Mouse (Mus musculus): ENCODE data around the gene Ttc28. TPM values are rescaled to one million over a fixed set of nuclear protein-coding genes. Genes with fewer than 3 reads are reported as not detected.

Gene Ttc28
- polyA plus RNA-seq, 1 experiment: 3.4 TPM

GRCm38 (mm10) chr5:111233022-111233709 is 353.6 kb downstream of the Ttc28 start:
- no peaks in the 10 kb centered on the region for H3K36me3 ChIP-seq (ENCODE audit: control insufficient read depth, insufficient read depth)
- H3ac ChIP-seq (ENCODE audit: control insufficient read depth, insufficient read length, low read depth): no peak overlapping the region
- no peaks in the 10 kb centered on the region for H3K79me2 ChIP-seq (ENCODE audit: control insufficient read depth, insufficient read depth)
- no peaks in the 10 kb centered on the region for H3K27me3 ChIP-seq (ENCODE audit: control insufficient read depth, insufficient read depth, insufficient read length)
- no peaks in the 10 kb centered on the region for H3K79me3 ChIP-seq (ENCODE audit: low read depth)
- no peak for TF ChIP-seq MYOD1 (IDR thresholded peaks at IDR 0.05; ENCODE audit: control insufficient read depth, insufficient read length, low read depth)
- no peak for TF ChIP-seq USF1 (IDR thresholded peaks at IDR 0.05; ENCODE audit: low read depth)
- TF ChIP-seq FOSL1 (IDR thresholded peaks at IDR 0.05; ENCODE audit: insufficient read depth, low read length, poor library complexity, severe bottlenecking): no peak
- TF ChIP-seq MYOG (IDR thresholded peaks at IDR 0.05; ENCODE audit: control insufficient read depth, extremely low read depth, insufficient read length): no peak
- no peak for TF ChIP-seq CEBPB (IDR thresholded peaks at IDR 0.05; ENCODE audit: low read depth)
- no peak for TF ChIP-seq CTCF (IDR thresholded peaks at IDR 0.05; ENCODE audit: control insufficient read depth, insufficient read depth, insufficient read length)
- no peak for TF ChIP-seq MAX (IDR thresholded peaks at IDR 0.05)
- no peak overlapping the region for H3K4me3 ChIP-seq (ENCODE audit: insufficient read depth, poor library complexity, severe bottlenecking)

GRCm38 (mm10) chr5:111235131-111235530 is 355.5 kb downstream of the Ttc28 start:
- no peaks in the 10 kb centered on the region for H3K36me3 ChIP-seq (ENCODE audit: control insufficient read depth, insufficient read depth)
- H3K79me3 ChIP-seq (ENCODE audit: low read depth): no peaks in the 10 kb centered on the region
- no peaks in the 10 kb centered on the region for H3K27me3 ChIP-seq (ENCODE audit: control insufficient read depth, insufficient read depth, insufficient read length)
- TF ChIP-seq FOSL1 (IDR thresholded peaks at IDR 0.05; ENCODE audit: insufficient read depth, low read length, poor library complexity, severe bottlenecking) (no peak), CEBPB (IDR thresholded peaks at IDR 0.05; ENCODE audit: low read depth) (no peak), USF1 (IDR thresholded peaks at IDR 0.05; ENCODE audit: low read depth) (no peak), MYOD1 (IDR thresholded peaks at IDR 0.05; ENCODE audit: control insufficient read depth, insufficient read length, low read depth) (no peak), MYOG (IDR thresholded peaks at IDR 0.05; ENCODE audit: control insufficient read depth, extremely low read depth, insufficient read length) (no peak), CTCF (IDR thresholded peaks at IDR 0.05; ENCODE audit: control insufficient read depth, insufficient read depth, insufficient read length) (no peak), MAX (IDR thresholded peaks at IDR 0.05) (no peak)
- no peak overlapping the region for H3K4me3 ChIP-seq (ENCODE audit: insufficient read depth, poor library complexity, severe bottlenecking)
- H3ac ChIP-seq (ENCODE audit: control insufficient read depth, insufficient read length, low read depth): no peak overlapping the region
- H3K79me2 ChIP-seq (ENCODE audit: control insufficient read depth, insufficient read depth): no peaks in the 10 kb centered on the region

- Histone ChIP-seq H3K79me3 (ENCODE audit: low read depth) (no peaks in the 10 kb centered on the region), H3K79me2 (ENCODE audit: control insufficient read depth, insufficient read depth) (no peaks in the 10 kb centered on the region), H3ac (ENCODE audit: control insufficient read depth, insufficient read length, low read depth) (no peak overlapping the region), H3K36me3 (ENCODE audit: control insufficient read depth, insufficient read depth) (no peaks in the 10 kb centered on the region), H3K27me3 (ENCODE audit: control insufficient read depth, insufficient read depth, insufficient read length) (no peaks in the 10 kb centered on the region), H3K4me3 (ENCODE audit: insufficient read depth, poor library complexity, severe bottlenecking) (no peak overlapping the region)
- no peak for TF ChIP-seq FOSL1 (IDR thresholded peaks at IDR 0.05; ENCODE audit: insufficient read depth, low read length, poor library complexity, severe bottlenecking)
- peak; percentile 18 for TF ChIP-seq USF1 (IDR thresholded peaks at IDR 0.05; ENCODE audit: low read depth)
- no peak for TF ChIP-seq CTCF (IDR thresholded peaks at IDR 0.05; ENCODE audit: control insufficient read depth, insufficient read depth, insufficient read length)
- peak; percentile 28 for TF ChIP-seq MAX (IDR thresholded peaks at IDR 0.05)
- TF ChIP-seq MYOG (IDR thresholded peaks at IDR 0.05; ENCODE audit: control insufficient read depth, extremely low read depth, insufficient read length): no peak
- peak; percentile 77 for TF ChIP-seq MYOD1 (IDR thresholded peaks at IDR 0.05; ENCODE audit: control insufficient read depth, insufficient read length, low read depth)
Measured at GRCm38 (mm10) chr5:111237176-111237636, 357.6 kb downstream of the Ttc28 start.

DNA sequence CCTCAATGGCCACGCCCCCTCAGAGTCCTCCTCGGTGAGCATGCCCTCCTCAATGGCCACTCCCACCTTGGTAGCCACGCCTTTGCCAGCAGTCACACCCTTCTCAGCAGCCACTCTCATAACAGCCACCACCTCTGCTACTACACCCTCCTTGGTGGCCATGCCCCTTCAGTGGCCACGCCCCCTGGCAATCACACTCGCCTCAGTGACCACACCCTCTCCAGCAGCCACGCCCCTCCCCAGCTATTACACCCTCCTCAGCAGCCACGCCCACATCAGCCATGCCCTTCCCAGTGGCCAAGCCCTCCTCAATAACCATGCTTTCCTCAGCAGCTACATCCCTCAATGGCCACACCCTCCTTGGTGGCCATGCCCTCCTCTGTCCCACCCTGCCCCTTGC is 359.6 kb downstream of the Ttc28 start:
- no peak for TF ChIP-seq USF1 (IDR thresholded peaks at IDR 0.05; ENCODE audit: low read depth)
- TF ChIP-seq CEBPB (IDR thresholded peaks at IDR 0.05; ENCODE audit: low read depth): no peak
- no peak for TF ChIP-seq MAX (IDR thresholded peaks at IDR 0.05)
- no peak for TF ChIP-seq FOSL1 (IDR thresholded peaks at IDR 0.05; ENCODE audit: insufficient read depth, low read length, poor library complexity, severe bottlenecking)
- TF ChIP-seq MYOG (IDR thresholded peaks at IDR 0.05; ENCODE audit: control insufficient read depth, extremely low read depth, insufficient read length): no peak
- no peak for TF ChIP-seq MYOD1 (IDR thresholded peaks at IDR 0.05; ENCODE audit: control insufficient read depth, insufficient read length, low read depth)
- TF ChIP-seq CTCF (IDR thresholded peaks at IDR 0.05; ENCODE audit: control insufficient read depth, insufficient read depth, insufficient read length): no peak
- no peaks in the 10 kb centered on the region for H3K79me3 ChIP-seq (ENCODE audit: low read depth)
- H3ac ChIP-seq (ENCODE audit: control insufficient read depth, insufficient read length, low read depth): no peak overlapping the region
- H3K79me2 ChIP-seq (ENCODE audit: control insufficient read depth, insufficient read depth): no peaks in the 10 kb centered on the region
- H3K27me3 ChIP-seq (ENCODE audit: control insufficient read depth, insufficient read depth, insufficient read length): no peaks in the 10 kb centered on the region
- H3K36me3 ChIP-seq (ENCODE audit: control insufficient read depth, insufficient read depth): no peaks in the 10 kb centered on the region
- H3K4me3 ChIP-seq (ENCODE audit: insufficient read depth, poor library complexity, severe bottlenecking): no peak overlapping the region

- H3K4me3 ChIP-seq (ENCODE audit: insufficient read depth, poor library complexity, severe bottlenecking): no peak overlapping the region
- no peak overlapping the region for H3ac ChIP-seq (ENCODE audit: control insufficient read depth, insufficient read length, low read depth)
- no peaks in the 10 kb centered on the region for H3K79me2 ChIP-seq (ENCODE audit: control insufficient read depth, insufficient read depth)
- H3K79me3 ChIP-seq (ENCODE audit: low read depth): no peaks in the 10 kb centered on the region
- H3K27me3 ChIP-seq (ENCODE audit: control insufficient read depth, insufficient read depth, insufficient read length): no peaks in the 10 kb centered on the region
- TF ChIP-seq CEBPB (IDR thresholded peaks at IDR 0.05; ENCODE audit: low read depth) (no peak), MYOD1 (IDR thresholded peaks at IDR 0.05; ENCODE audit: control insufficient read depth, insufficient read length, low read depth) (no peak), MYOG (IDR thresholded peaks at IDR 0.05; ENCODE audit: control insufficient read depth, extremely low read depth, insufficient read length) (no peak), MAX (IDR thresholded peaks at IDR 0.05) (no peak), CTCF (IDR thresholded peaks at IDR 0.05; ENCODE audit: control insufficient read depth, insufficient read depth, insufficient read length) (no peak), USF1 (IDR thresholded peaks at IDR 0.05; ENCODE audit: low read depth) (no peak), FOSL1 (IDR thresholded peaks at IDR 0.05; ENCODE audit: insufficient read depth, low read length, poor library complexity, severe bottlenecking) (no peak)
- no peaks in the 10 kb centered on the region for H3K36me3 ChIP-seq (ENCODE audit: control insufficient read depth, insufficient read depth)
Measured at GRCm38 (mm10) chr5:111243447-111244040, 363.9 kb downstream of the Ttc28 start.
